Mouse (Mus musculus) lung, postnatal 0 days (tissue): ENCODE results near the gene Rpl23. TPM values are rescaled to one million over a fixed set of nuclear protein-coding genes. Genes with fewer than 3 reads are reported as not detected.
A peak's percentile ranks its signal among the peaks of the same experiment; 100 is the strongest.

Experiments used
- ATAC-seq: fragments of 200-750 bp; cut with Nextera tagmentation; 2 replicates; pipeline ENCODE4 v1.8.0; 2017; ENCODE audit warnings: moderate library complexity
- DNase-seq: peaks from one replicate; pipeline ENCODE4 v3.0.0-alpha.2; 2016; ENCODE audit warnings: low spot score
- H3K27ac ChIP-seq: fragments of 300-500 bp; sonication (generic); 2 replicates; pipeline ENCODE4 v1.5.1; 2014; ENCODE audit warnings: antibody characterized with exemption, mild to moderate bottlenecking, low read length, mixed read lengths
- H3K27me3 ChIP-seq: fragments of 300-500 bp; sonication (generic); replicated peaks from 2 replicates; pipeline ENCODE4 v1.6.1; 2014; ENCODE audit warnings: low read length, mixed read lengths; ENCODE audit not compliant: insufficient read depth
- H3K36me3 ChIP-seq: fragments of 300-500 bp; sonication (generic); 2 replicates; pipeline ENCODE4 v1.6.1; 2014; ENCODE audit warnings: low read length, mixed read lengths; ENCODE audit not compliant: insufficient read depth
- H3K4me1 ChIP-seq: fragments of 300-500 bp; sonication (generic); 2 replicates; pipeline ENCODE4 v1.6.1; 2014; ENCODE audit warnings: antibody characterized with exemption, low read depth, low read length, mixed read lengths; ENCODE audit not compliant: insufficient read depth
- H3K4me2 ChIP-seq: fragments of 300-500 bp; sonication (generic); replicated peaks from 2 replicates; pipeline ENCODE4 v1.6.1; 2014; ENCODE audit warnings: low read depth, mild to moderate bottlenecking, low read length, moderate library complexity, mixed read lengths
- H3K4me3 ChIP-seq: fragments of 300-500 bp; sonication (generic); 2 replicates; pipeline ENCODE4 v1.5.1; 2014; ENCODE audit warnings: low read depth, low read length
- H3K9ac ChIP-seq: fragments of 300-500 bp; sonication (generic); replicated peaks from 2 replicates; pipeline ENCODE4 v1.6.1; 2014; ENCODE audit warnings: low read depth, mild to moderate bottlenecking
- H3K9me3 ChIP-seq: fragments of 300-500 bp; sonication (generic); 2 replicates; pipeline ENCODE4 v1.6.1; 2016; ENCODE audit warnings: low read length, mixed read lengths
- CTCF ChIP-seq: IDR thresholded peaks from 2 replicates; pipeline ENCODE4 v1.5.1; 2016; ENCODE audit warnings: antibody characterized with exemption, mild to moderate bottlenecking
- EP300 ChIP-seq: IDR thresholded peaks from 2 replicates; pipeline ENCODE4 v1.6.1; 2016; ENCODE audit warnings: antibody characterized with exemption, mild to moderate bottlenecking, control low read depth
- WGBS: fragments of 180-500 bp; shearing (Covaris S2); extraction: QIAGEN DNeasy Blood & Tissue Kit; methylation state at CpG from one replicate; pipeline ENCODE4 v1.1.7; 2014; 5-methylcytosine and 5-hydroxymethylcytosine counted together
- polyA plus RNA-seq: library from polyadenylated mRNA; unstranded; fragments of >200 nt; fragmentation: Nextera tagmentation; extraction: Ambion mirVana; gene quantifications from 2 replicates; pipeline ENCODE4 v1.2.1, GENCODE M21; 2015

Rpl23 gene
- polyA plus RNA-seq, 1 experiment from 2014 or later, result 478 TPM

GRCm38 (mm10) chr11:97743423-97743822 is 38.8 kb downstream of the Rpl23 start:
- H3K4me2 ChIP-seq, result peak overlapping the region; percentile 88
- TF ChIP-seq CTCF (no peak), EP300 (no peak)
- H3K9me3 ChIP-seq, result no peaks in the 10 kb centered on the region
- no peaks in the 10 kb centered on the region for H3K27me3 ChIP-seq
- WGBS, result 7% methylated on average over 9 of the region's 9 CpGs
- H3K9ac ChIP-seq, result peak overlapping the region; percentile 65; the same call in 1 of the 2 replicates
- no peak for DNase-seq
- H3K4me3 ChIP-seq, result peak overlapping the region; percentile 83
- peaks cover 12% of the 10 kb centered on the region for H3K4me1 ChIP-seq
- peak overlapping the region; percentile 78 for H3K27ac ChIP-seq
- no peak for ATAC-seq
- H3K36me3 ChIP-seq, result peaks cover 8% of the 10 kb centered on the region; the same call in 1 of the 2 replicates

GRCm38 (mm10) chr11:97742591-97742990 is 39.6 kb downstream of the Rpl23 start:
- Histone ChIP-seq H3K36me3 (peaks cover 8% of the 10 kb centered on the region; the same call in 1 of the 2 replicates), H3K9ac (no peak overlapping the region), H3K27me3 (no peaks in the 10 kb centered on the region), H3K9me3 (no peaks in the 10 kb centered on the region), H3K4me2 (peak overlapping the region; percentile 88; the same call in 1 of the 2 replicates), H3K4me1 (peaks cover 12% of the 10 kb centered on the region), H3K27ac (no peak overlapping the region), H3K4me3 (no peak overlapping the region)
- WGBS, result 79% methylated on average over 9 of the region's 9 CpGs
- no peak for ATAC-seq
- TF ChIP-seq EP300 (no peak), CTCF (no peak)
- no peak for DNase-seq

- H3K27me3 ChIP-seq, result no peaks in the 10 kb centered on the region
- peaks cover 12% of the 10 kb centered on the region for H3K4me1 ChIP-seq
- no peak overlapping the region for H3K9ac ChIP-seq
- no peaks in the 10 kb centered on the region for H3K9me3 ChIP-seq
- DNase-seq (no peak), ATAC-seq (no peak)
- no peak for TF ChIP-seq CTCF
- no peak for TF ChIP-seq EP300
- H3K4me3 ChIP-seq, result no peak overlapping the region
- WGBS, result 82% methylated on average over 5 of the region's 5 CpGs
- no peak overlapping the region for H3K4me2 ChIP-seq
- peaks cover 5% of the 10 kb centered on the region; the same call in 1 of the 2 replicates for H3K36me3 ChIP-seq
- H3K27ac ChIP-seq, result no peak overlapping the region
These were observed 40.1 kb downstream of the Rpl23 start for GRCm38 (mm10) chr11:97742157-97742556.

- H3K9ac ChIP-seq, result no peak overlapping the region
- DNase-seq (peak; percentile 39), ATAC-seq (no peak)
- no peaks in the 10 kb centered on the region for H3K27me3 ChIP-seq
- no peaks in the 10 kb centered on the region for H3K36me3 ChIP-seq
- no peak overlapping the region for H3K4me2 ChIP-seq
- H3K27ac ChIP-seq, result no peak overlapping the region
- 33% methylated on average over 7 of the region's 7 CpGs for WGBS
- TF ChIP-seq EP300 (no peak), CTCF (no peak)
- no peaks in the 10 kb centered on the region for H3K9me3 ChIP-seq
- H3K4me1 ChIP-seq, result peaks cover 12% of the 10 kb centered on the region
- no peak overlapping the region for H3K4me3 ChIP-seq
These were observed 42.0 kb downstream of the Rpl23 start for GRCm38 (mm10) chr11:97740190-97740589.

- Histone ChIP-seq H3K27ac (no peak overlapping the region), H3K4me3 (no peak overlapping the region), H3K9ac (no peak overlapping the region), H3K27me3 (no peaks in the 10 kb centered on the region), H3K4me1 (peaks cover 12% of the 10 kb centered on the region), H3K36me3 (no peaks in the 10 kb centered on the region), H3K9me3 (no peaks in the 10 kb centered on the region), H3K4me2 (no peak overlapping the region)
- ATAC-seq (no peak), DNase-seq (no peak)
- 82% methylated on average over 3 of the region's 3 CpGs for WGBS
- no peak for TF ChIP-seq EP300
- TF ChIP-seq CTCF, result peak; percentile 44
These were observed 43.1 kb downstream of the Rpl23 start for GRCm38 (mm10) chr11:97739155-97739554.

GRCm38 (mm10) chr11:97738703-97739102 is 43.5 kb downstream of the Rpl23 start:
- no peak overlapping the region for H3K9ac ChIP-seq
- peaks cover 11% of the 10 kb centered on the region for H3K4me1 ChIP-seq
- H3K9me3 ChIP-seq, result no peaks in the 10 kb centered on the region
- 56% methylated on average over 6 of the region's 6 CpGs for WGBS
- no peaks in the 10 kb centered on the region for H3K27me3 ChIP-seq
- no peak overlapping the region for H3K27ac ChIP-seq
- no peak for DNase-seq
- ATAC-seq, result no peak
- no peak overlapping the region for H3K4me3 ChIP-seq
- H3K36me3 ChIP-seq, result no peaks in the 10 kb centered on the region
- H3K4me2 ChIP-seq, result no peak overlapping the region
- TF ChIP-seq EP300 (no peak), CTCF (peak; percentile 61)

GRCm38 (mm10) chr11:97737600-97737999 is 44.6 kb downstream of the Rpl23 start:
- no peak overlapping the region for H3K9ac ChIP-seq
- no peak overlapping the region for H3K27ac ChIP-seq
- no peak overlapping the region for H3K4me2 ChIP-seq
- no peaks in the 10 kb centered on the region for H3K36me3 ChIP-seq
- TF ChIP-seq CTCF (no peak), EP300 (no peak)
- H3K4me3 ChIP-seq, result no peak overlapping the region
- H3K9me3 ChIP-seq, result no peaks in the 10 kb centered on the region
- no peaks in the 10 kb centered on the region for H3K27me3 ChIP-seq
- WGBS, result 57% methylated on average over 4 of the region's 4 CpGs
- DNase-seq (no peak), ATAC-seq (no peak)
- peaks cover 1% of the 10 kb centered on the region; the same call in 1 of the 2 replicates for H3K4me1 ChIP-seq
